In the genomic region with DNA sequence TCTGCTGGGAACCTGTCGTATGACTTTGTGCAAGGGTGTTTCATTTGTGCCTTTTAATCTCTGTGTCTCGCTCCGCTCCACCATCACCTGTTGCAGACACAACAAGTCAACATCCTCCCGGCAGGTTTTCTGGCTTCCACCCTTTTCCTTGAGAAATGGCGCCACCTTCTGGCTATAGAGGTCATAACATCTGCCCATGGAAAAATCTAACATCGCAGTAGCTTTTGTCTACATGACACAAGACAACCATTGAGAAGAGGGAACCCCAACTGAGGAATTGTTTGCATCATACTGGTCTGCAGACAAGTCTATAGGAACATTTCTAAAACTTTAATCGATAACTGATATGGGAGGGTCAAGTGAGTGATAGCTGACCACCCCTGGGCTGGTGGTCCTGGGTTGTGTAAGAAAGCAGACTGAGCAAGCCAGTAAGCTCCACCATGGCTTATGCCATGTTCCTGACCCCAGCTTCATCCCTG, we compare ENCODE assay signal across 9 mouse cellular contexts. TPM values are rescaled to one million over a fixed set of nuclear protein-coding genes. Genes with fewer than 3 reads are reported as not detected.
DNase-seq lines count a peak whose midpoint lies in the region; ATAC-seq and TF ChIP-seq lines count a peak whose summit lies in the region.
"Had no signal": no experiment of that assay in that cellular context is flagged by ENCODE, and none has a peak within 500 bp of the region (broad histone marks: within the 10 kb centered on the region; RNA-seq: fewer than 3 reads in every experiment).

No protein-coding gene starts in this region.

- no peak overlapping the region for H3K9ac ChIP-seq in heart, embryonic 12.5 days

- peaks cover 33% of the 10 kb centered on the region for H3K27me3 ChIP-seq in E14TG2a.4 (ENCODE audit: insufficient read depth, low read length)
- peaks cover 57% of the 10 kb centered on the region for H3K27me3 ChIP-seq in embryonic facial prominence, embryonic 10.5 days (replicated peaks; ENCODE audit: low read depth, poor library complexity, severe bottlenecking)
- H3K27me3 ChIP-seq in heart, embryonic 12.5 days (replicated peaks), result peaks cover 45% of the 10 kb centered on the region

- no peak overlapping the region for H3K4me3 ChIP-seq in E14TG2a.4 (replicated peaks; ENCODE audit: low read length)
- no peak overlapping the region for H3K4me3 ChIP-seq in embryonic facial prominence, embryonic 10.5 days
- no peak overlapping the region for H3K4me3 ChIP-seq in heart, embryonic 12.5 days

- no peak overlapping the region for H3K4me2 ChIP-seq in heart, embryonic 12.5 days

- peak; percentile 87 for DNase-seq in adrenal gland, postnatal 10 days
- DNase-seq in embryonic facial prominence, embryonic 10.5 days (ENCODE audit: low spot score), result peak; percentile 74
- peak; percentile 72 for DNase-seq in layer of hippocampus, adult 9-11 months
- peak; percentile 83 for DNase-seq in lung, postnatal 10 days
- DNase-seq in retina, postnatal 7 days (ENCODE audit: low read depth, low spot score), result peak; percentile 73
- DNase-seq in yolk sac, embryonic 10.5 days (ENCODE audit: low spot score), result peak; percentile 61

- ATAC-seq in heart, embryonic 12.5 days (ENCODE audit: insufficient number of reproducible peaks, low FRiP score), result no peak

- no peaks in the 10 kb centered on the region for H3K36me3 ChIP-seq in E14TG2a.4 (ENCODE audit: insufficient read depth, low read length)
- H3K36me3 ChIP-seq in embryonic facial prominence, embryonic 10.5 days (replicated peaks), result no peaks in the 10 kb centered on the region
- H3K36me3 ChIP-seq in heart, embryonic 12.5 days, result no peaks in the 10 kb centered on the region

- 8% methylated on average over 7 of the region's 7 CpGs for WGBS in embryonic facial prominence, embryonic 10.5 days
- WGBS in heart, embryonic 12.5 days, result 6% methylated on average over 7 of the region's 7 CpGs

- peaks cover 11% of the 10 kb centered on the region for H3K4me1 ChIP-seq in E14TG2a.4 (replicated peaks; ENCODE audit: low read depth, low read length)
- no peaks in the 10 kb centered on the region for H3K4me1 ChIP-seq in embryonic facial prominence, embryonic 10.5 days
- H3K4me1 ChIP-seq in heart, embryonic 12.5 days (replicated peaks), result no peaks in the 10 kb centered on the region

- TF ChIP-seq CTCF in E14TG2a.4 (conservative IDR thresholded peaks at IDR 0.05; ENCODE audit: low read length), result peak; percentile 60

- H3K9me3 ChIP-seq in E14TG2a.4 (ENCODE audit: low read length), result no peaks in the 10 kb centered on the region
- no peaks in the 10 kb centered on the region for H3K9me3 ChIP-seq in embryonic facial prominence, embryonic 10.5 days
- H3K9me3 ChIP-seq in heart, embryonic 12.5 days (replicated peaks), result no peaks in the 10 kb centered on the region

- no peak overlapping the region for H3K27ac ChIP-seq in embryonic facial prominence, embryonic 10.5 days (replicated peaks)
- peak overlapping the region; percentile 60; the same call in 1 of the 2 replicates for H3K27ac ChIP-seq in heart, embryonic 12.5 days (ENCODE audit: poor library complexity, severe bottlenecking)

RNA-seq across cellular contexts. Expression of gene Ifnar2, which starts 20.5 kb away (rescaled TPM):
- 10 to 100 TPM; 78.4 TPM for total RNA-seq in adrenal gland, postnatal 10 days (2021)
- polyA plus RNA-seq in embryonic facial prominence, embryonic 10.5 days (2016; fragmentation: Nextera tagmentation; extraction: Ambion mirVana), result 29.7 and 31.0 TPM in 2 replicates
- polyA plus RNA-seq in heart, embryonic 12.5 days (2016; fragmentation: Nextera tagmentation; extraction: Ambion mirVana), result 51.3 and 52.2 TPM in 2 replicates

RNA-seq across cellular contexts. Expression of gene Gm21970, which starts 39.4 kb away (rescaled TPM):
- not detected for total RNA-seq in adrenal gland, postnatal 10 days (2021)
- polyA plus RNA-seq in embryonic facial prominence, embryonic 10.5 days (2016; fragmentation: Nextera tagmentation; extraction: Ambion mirVana), result not detected in 2 replicates
- not detected in 2 replicates for polyA plus RNA-seq in heart, embryonic 12.5 days (2016; fragmentation: Nextera tagmentation; extraction: Ambion mirVana)
- polyA plus RNA-seq: heart, embryonic 16.5 days had no signal

RNA-seq across cellular contexts. Expression of gene Il10rb, which starts 53.8 kb away (rescaled TPM):
- total RNA-seq in adrenal gland, postnatal 10 days (2021), result 10 to 100 TPM; 75.4 to 78.8 TPM
- polyA plus RNA-seq in embryonic facial prominence, embryonic 10.5 days (2016; fragmentation: Nextera tagmentation; extraction: Ambion mirVana), result 7.8 and 8.9 TPM in 2 replicates
- 40.1 and 42.6 TPM in 2 replicates for polyA plus RNA-seq in heart, embryonic 12.5 days (2016; fragmentation: Nextera tagmentation; extraction: Ambion mirVana)
